In genomic region chr1:127316651-127317050, GRCm38 (mm10) we compare ENCODE assay signal across 14 mouse cellular contexts.
"Had no signal": no experiment of that assay in that cellular context is flagged by ENCODE, and none has a peak within 500 bp of the region (broad histone marks: within the 10 kb centered on the region; RNA-seq: fewer than 3 reads in every experiment).

No protein-coding gene starts in this region.

- H3K4me2 ChIP-seq: limb, embryonic 13.5 days; neural tube, embryonic 12.5 days; stomach, embryonic 15.5 days had no signal

- H3K36me3 ChIP-seq: neural tube, embryonic 12.5 days; stomach, embryonic 15.5 days had no signal

- DNase-seq: kidney, adult 8-10 months; layer of hippocampus, adult 9-11 months; layer of hippocampus, postnatal 36 days; lung, adult 18-20 months; right cerebral cortex, postnatal 14 days; thymus, adult 2 months; thymus, postnatal 25 days had no signal

- H3K9ac ChIP-seq: limb, embryonic 13.5 days; liver, embryonic 14.5 days; neural tube, embryonic 12.5 days; stomach, embryonic 15.5 days had no signal

- H3K9me3 ChIP-seq: limb, embryonic 13.5 days; neural tube, embryonic 12.5 days; stomach, embryonic 15.5 days had no signal

- H3K27me3 ChIP-seq: limb, embryonic 13.5 days; neural tube, embryonic 12.5 days; stomach, embryonic 15.5 days had no signal

- H3K4me3 ChIP-seq: limb, embryonic 13.5 days; myocyte; neural tube, embryonic 12.5 days; stomach, embryonic 15.5 days had no signal

- H3K27ac ChIP-seq: limb, embryonic 13.5 days; liver, embryonic 14.5 days; neural tube, embryonic 12.5 days; stomach, embryonic 15.5 days had no signal

- ATAC-seq: intestine, postnatal 0 days; midbrain, embryonic 16.5 days had no signal
